Mouse (Mus musculus) adrenal gland, adult 8-10 months (tissue): ENCODE data around the gene Chst4. TPM values are rescaled to one million over a fixed set of nuclear protein-coding genes. Genes with fewer than 3 reads are reported as not detected.

Experiments used
- DNase-seq: peaks from one replicate; pipeline ENCODE4 v3.0.0; 2022
- total RNA-seq, 4 experiments: library from RNA; stranded (reverse); gene quantifications; 2 replicates each; pipeline ENCODE4 v1.2.4; 2022

The Chst4 gene
- total RNA-seq, 4 experiments from 2014 or later: 0.89 to 1.9 (median 1.4) TPM

- no peak for DNase-seq
Measured at GRCm38 (mm10) chr8:110006312-110007023, 33.1 kb downstream of the Chst4 start.

GRCm38 (mm10) chr8:110004300-110004699 is 35.2 kb downstream of the Chst4 start:
- no peak for DNase-seq

- DNase-seq: no peak
Measured at GRCm38 (mm10) chr8:110002953-110003352, 36.6 kb downstream of the Chst4 start.

DNA sequence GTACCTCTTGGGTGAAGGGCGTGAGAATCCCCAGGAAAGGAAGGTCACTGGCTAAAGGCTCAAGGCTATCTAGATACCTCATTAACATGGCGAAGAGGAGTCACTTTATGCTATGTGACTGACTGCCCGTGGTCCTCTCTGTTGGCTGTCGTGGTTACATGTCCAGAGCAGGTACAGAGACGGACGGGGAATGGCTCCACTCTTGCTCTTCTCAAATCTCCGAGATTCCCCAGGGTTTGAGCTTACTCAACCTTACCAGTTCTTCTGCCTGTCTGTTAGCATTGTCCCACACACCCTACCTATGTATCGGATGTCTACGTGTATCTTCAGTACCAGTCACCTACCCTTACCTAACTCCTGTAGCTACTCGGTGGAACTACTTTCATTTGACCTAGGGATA is 39.6 kb downstream of the Chst4 start:
- no peak for DNase-seq

DNA sequence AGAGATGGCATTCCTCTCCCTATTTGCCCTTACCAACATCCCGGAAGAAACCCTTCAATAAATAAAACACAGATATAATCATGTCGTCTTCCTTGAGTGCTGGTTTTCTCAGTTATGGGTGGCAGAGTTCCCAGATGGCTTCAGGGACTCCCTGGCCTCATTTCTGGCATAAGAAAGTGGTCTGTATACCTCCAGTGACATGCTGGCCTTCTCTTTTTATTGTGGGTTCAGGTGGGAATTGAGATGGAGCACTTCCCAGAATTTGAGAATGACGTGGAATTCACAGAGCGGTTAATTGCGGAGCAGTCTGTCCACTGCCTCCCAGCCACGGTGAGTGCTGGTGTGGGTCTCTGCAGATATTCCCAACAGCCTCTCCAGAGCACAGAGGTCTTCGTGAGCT is 41.5 kb downstream of the Chst4 start:
- DNase-seq: no peak

DNA sequence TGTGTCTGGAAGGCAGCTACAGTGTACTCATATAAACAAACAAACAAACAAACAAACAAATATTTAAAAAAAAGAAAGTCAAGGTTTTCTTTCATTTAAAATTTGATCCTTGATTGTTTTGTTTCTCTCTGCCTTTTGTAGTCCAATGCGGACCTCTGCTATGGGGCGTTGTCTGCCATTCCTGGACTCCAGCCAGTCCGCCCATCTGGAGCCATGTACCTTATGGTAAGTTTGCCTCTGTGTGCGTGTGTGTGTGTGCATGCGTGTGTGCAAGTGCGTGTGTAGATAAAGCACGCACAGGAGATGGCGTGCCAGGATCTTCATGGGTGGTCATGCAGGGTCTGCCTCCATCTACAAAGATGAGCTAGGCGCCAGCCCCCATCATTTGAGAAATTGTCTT is 42.2 kb downstream of the Chst4 start:
- DNase-seq: no peak

- no peak for DNase-seq
Measured at GRCm38 (mm10) chr8:109992951-109993350, 46.6 kb downstream of the Chst4 start.

DNA sequence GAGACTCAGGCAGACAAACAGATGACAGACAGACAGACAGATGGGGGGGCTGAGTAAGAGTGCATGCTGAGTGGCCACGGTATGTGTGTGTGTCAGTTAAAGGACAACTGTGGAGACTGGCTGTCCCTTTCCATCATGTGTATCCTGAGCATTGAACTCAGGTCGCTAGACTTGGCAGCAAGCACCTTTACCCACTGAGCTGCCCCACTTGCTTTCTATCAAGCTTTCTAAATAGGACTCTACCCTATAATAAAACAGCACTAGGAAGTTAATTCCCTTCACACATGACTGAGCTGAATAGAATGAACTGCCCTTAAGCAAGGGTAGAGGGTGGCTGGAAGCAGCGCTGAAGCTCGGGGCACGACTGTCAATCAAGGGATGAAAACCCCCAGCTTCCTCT is 47.4 kb downstream of the Chst4 start:
- DNase-seq: no peak

GRCm38 (mm10) chr8:109990224-109990623 is 49.3 kb downstream of the Chst4 start, which contains the start of gene Tat:
Gene Tat (plus strand): TSS chr8:109990437.
- no peak for DNase-seq

GRCm38 (mm10) chr8:109989151-109989550 is 50.4 kb downstream of the Chst4 start:
- no peak for DNase-seq

- no peak for DNase-seq
Measured at GRCm38 (mm10) chr8:109987776-109988175, 51.8 kb downstream of the Chst4 start.

GRCm38 (mm10) chr8:109986384-109986783 is 53.2 kb downstream of the Chst4 start:
- peak; percentile 31 for DNase-seq

DNA sequence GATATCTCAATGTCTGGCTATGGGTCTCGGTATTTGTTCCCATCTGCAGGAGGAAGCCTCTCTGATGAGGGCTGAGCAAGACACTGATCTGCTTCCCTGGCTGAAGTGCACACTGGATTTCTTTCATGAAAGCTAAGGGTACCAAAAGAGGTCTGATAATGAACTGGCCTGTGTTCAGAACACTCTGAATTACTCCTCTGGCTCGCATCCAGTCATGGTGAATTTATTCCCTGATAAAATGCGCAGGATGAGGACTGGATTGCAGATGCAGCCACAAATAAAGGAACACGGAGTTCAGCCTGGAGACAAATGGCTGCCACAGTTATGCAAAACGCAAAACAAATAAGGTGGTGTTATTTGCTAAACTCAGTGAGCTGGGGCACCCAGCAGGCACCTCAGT is 55.6 kb downstream of the Chst4 start:
- DNase-seq: peak; percentile 30

DNA sequence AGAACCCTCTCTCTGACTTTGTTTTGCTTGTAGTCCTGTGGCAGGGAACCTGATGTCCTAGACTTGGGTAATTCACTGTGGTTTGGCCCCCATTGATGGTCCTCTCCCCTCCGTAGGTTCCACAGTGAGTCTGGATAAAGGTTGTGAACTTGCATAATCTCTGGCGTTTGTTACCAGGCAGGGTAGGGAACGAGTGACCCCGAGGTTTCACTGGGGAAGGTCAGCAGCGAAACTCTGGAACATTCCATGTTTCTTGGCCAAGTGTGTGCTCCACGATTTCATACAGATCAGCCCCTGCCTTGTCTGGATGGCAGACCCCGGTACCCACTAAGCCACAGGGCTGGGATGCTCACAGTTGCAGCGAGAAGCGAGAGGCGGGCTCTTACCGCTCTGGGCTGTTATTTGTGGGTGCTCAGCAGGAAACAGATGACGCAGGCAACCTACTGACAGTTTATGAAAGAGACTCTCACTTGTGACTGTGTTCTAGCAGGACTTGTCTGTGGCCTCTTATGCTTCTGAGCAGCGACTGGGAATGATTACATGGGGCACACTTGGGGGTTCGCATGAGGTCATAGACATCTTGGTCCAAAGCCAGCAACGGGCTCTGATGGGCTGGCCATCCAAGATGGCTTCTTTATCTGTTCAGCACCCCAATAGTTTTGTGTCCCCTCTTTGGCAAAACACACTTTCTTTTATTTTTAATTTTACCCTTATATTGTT is 57.0 kb downstream of the Chst4 start:
- no peak for DNase-seq

- DNase-seq: no peak
Measured at GRCm38 (mm10) chr8:109979339-109979738, 60.2 kb downstream of the Chst4 start.

Other genes starting within 250 kb of the Chst4 start
- gene Phlpp2, start 171.2 kb downstream of the Chst4 start, total RNA-seq: 10 to 100 TPM in 3 of 4 experiments, 1 to 10 TPM in 1; 10.0 to 13.2 (median 11.6) TPM
- under 1 TPM in 2 of 4 experiments, not detected in 2; 0.16 to 0.43 TPM for gene Marveld3, start 77.5 kb downstream of the Chst4 start, total RNA-seq
- gene Tat, start 49.3 kb downstream of the Chst4 start, total RNA-seq: under 1 TPM; 0.10 to 0.58 (median 0.25) TPM
- gene Zfp612, start 40.0 kb upstream of the Chst4 start, total RNA-seq: 10 to 100 TPM in 3 of 4 experiments, 1 to 10 TPM in 1; 9.9 to 16.1 (median 12.8) TPM
- not detected for gene Gm21964, start 61.5 kb upstream of the Chst4 start, total RNA-seq
- gene Gm17720, start 63.0 kb upstream of the Chst4 start, total RNA-seq: not detected
- 1 to 10 TPM in 2 of 4 experiments, under 1 TPM in 1, not detected in 1; 0.52 to 2.2 (median 1.5) TPM for gene Calb2, start 128.5 kb upstream of the Chst4 start, total RNA-seq
- gene Cmtr2, start 175.9 kb upstream of the Chst4 start, total RNA-seq: 10 to 100 TPM in 1 of 4 experiments, 1 to 10 TPM in 3; 6.6 to 11.1 (median 8.0) TPM
- under 1 TPM; 0.16 to 0.70 (median 0.31) TPM for gene Hydin, start 227.2 kb upstream of the Chst4 start, total RNA-seq